Mouse (Mus musculus) stomach, postnatal 0 days (tissue): ENCODE results near the gene Tpm4.

Source experiments
- CTCF ChIP-seq: IDR thresholded peaks from 2 replicates; pipeline ENCODE4 v1.5.1; 2016; ENCODE audit warnings: antibody characterized with exemption, low read depth, mild to moderate bottlenecking, moderate library complexity
- EP300 ChIP-seq: optimal IDR thresholded peaks from 2 replicates; pipeline ENCODE3; 2016; ENCODE audit warnings: antibody characterized with exemption

DNA sequence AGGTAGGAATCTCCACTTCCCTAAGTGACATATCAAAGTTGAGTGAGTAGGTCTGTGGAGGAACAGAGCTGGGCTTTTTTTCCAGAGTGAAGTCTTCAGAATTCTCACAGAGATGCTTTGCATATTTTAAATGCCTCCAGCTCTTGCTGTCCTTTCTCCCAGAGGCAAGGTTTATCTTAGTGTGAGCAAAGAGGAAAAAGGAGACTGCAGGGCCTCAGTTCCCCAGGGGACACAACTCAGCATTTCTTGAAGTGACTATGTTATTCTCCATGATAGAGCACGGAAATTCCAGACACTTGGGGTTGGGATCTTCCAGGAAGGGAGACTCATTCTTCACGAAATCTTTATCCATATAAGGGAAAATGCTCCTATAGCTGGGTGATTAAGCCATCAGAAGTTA is 12.5 kb downstream of the Tpm4 start:
- TF ChIP-seq CTCF: no peak
- no peak for TF ChIP-seq EP300
